Mouse (Mus musculus) lung, postnatal 4 days (tissue): ENCODE measurements around the gene Ghitm.
"Not testable (repeated sequence)": the region's sequence is repeated elsewhere in the genome, so short reads cannot be mapped to it uniquely, and the experiment has no call there.

Experiments used
- DNase-seq, 2 experiments: peaks; one replicate each; pipeline ENCODE4 v3.0.0; 2021

The Ghitm gene

GRCm38 (mm10) chr14:37135127-37135593 lies at the start of gene Ghitm:
TSS of gene Ghitm (minus strand) at chr14:37135272.
- peak; percentile 97 for DNase-seq

GRCm38 (mm10) chr14:37184871-37185270 lies 49.8 kb upstream of the Ghitm start:
- DNase-seq = no peak

GRCm38 (mm10) chr14:37174484-37174883 lies 39.4 kb upstream of the Ghitm start:
- DNase-seq = no peak

- peak in 1 of 2 experiments; percentile 5 for DNase-seq
Measured at GRCm38 (mm10) chr14:37165266-37165926, 30.3 kb upstream of the Ghitm start.

- DNase-seq = no peak
Measured at GRCm38 (mm10) chr14:37164392-37165032, 29.4 kb upstream of the Ghitm start.

GRCm38 (mm10) chr14:37163277-37163956 lies 28.3 kb upstream of the Ghitm start:
- DNase-seq = no peak

- DNase-seq = no peak
Measured at GRCm38 (mm10) chr14:37154391-37154790, 19.3 kb upstream of the Ghitm start.

GRCm38 (mm10) chr14:37139051-37139710 lies 4.1 kb upstream of the Ghitm start:
- no peak for DNase-seq

- DNase-seq = not testable (repeated sequence)
Measured at GRCm38 (mm10) chr14:37137596-37137995, 2.5 kb upstream of the Ghitm start.

GRCm38 (mm10) chr14:37136110-37136509 lies 1.0 kb upstream of the Ghitm start:
- no peak for DNase-seq

- DNase-seq = no peak
Measured at GRCm38 (mm10) chr14:37135671-37136070, 599 bp upstream of the Ghitm start.

- DNase-seq = no peak
Measured at GRCm38 (mm10) chr14:37134304-37135126, 557 bp downstream of the Ghitm start.

GRCm38 (mm10) chr14:37127652-37128051 lies 7.4 kb downstream of the Ghitm start:
- DNase-seq = peak in 1 of 2 experiments; percentile 27

- DNase-seq = no peak
Measured at GRCm38 (mm10) chr14:37119233-37119632, 15.8 kb downstream of the Ghitm start.

- no peak for DNase-seq
Measured at GRCm38 (mm10) chr14:37113922-37114321, 21.1 kb downstream of the Ghitm start, which contains the start of gene 2610528A11Rik. TSS of gene 2610528A11Rik (minus strand) at chr14:37114022.

- no peak for DNase-seq
Measured at GRCm38 (mm10) chr14:37112931-37113330, 22.1 kb downstream of the Ghitm start.

- DNase-seq = no peak
Measured at GRCm38 (mm10) chr14:37111371-37111770, 23.7 kb downstream of the Ghitm start.

- DNase-seq = no peak
Measured at GRCm38 (mm10) chr14:37110456-37110855, 24.6 kb downstream of the Ghitm start.

GRCm38 (mm10) chr14:37109975-37110374 lies 25.1 kb downstream of the Ghitm start:
- DNase-seq = no peak

GRCm38 (mm10) chr14:37109460-37109859 lies 25.6 kb downstream of the Ghitm start:
- no peak for DNase-seq

- no peak for DNase-seq
Measured at GRCm38 (mm10) chr14:37105846-37106245, 29.2 kb downstream of the Ghitm start.

- peak; percentile 29 to 48 for DNase-seq
Measured at GRCm38 (mm10) chr14:37104747-37105146, 30.3 kb downstream of the Ghitm start.
